Comparison of ENCODE assay signal across 9 mouse cellular contexts in the genomic region with DNA sequence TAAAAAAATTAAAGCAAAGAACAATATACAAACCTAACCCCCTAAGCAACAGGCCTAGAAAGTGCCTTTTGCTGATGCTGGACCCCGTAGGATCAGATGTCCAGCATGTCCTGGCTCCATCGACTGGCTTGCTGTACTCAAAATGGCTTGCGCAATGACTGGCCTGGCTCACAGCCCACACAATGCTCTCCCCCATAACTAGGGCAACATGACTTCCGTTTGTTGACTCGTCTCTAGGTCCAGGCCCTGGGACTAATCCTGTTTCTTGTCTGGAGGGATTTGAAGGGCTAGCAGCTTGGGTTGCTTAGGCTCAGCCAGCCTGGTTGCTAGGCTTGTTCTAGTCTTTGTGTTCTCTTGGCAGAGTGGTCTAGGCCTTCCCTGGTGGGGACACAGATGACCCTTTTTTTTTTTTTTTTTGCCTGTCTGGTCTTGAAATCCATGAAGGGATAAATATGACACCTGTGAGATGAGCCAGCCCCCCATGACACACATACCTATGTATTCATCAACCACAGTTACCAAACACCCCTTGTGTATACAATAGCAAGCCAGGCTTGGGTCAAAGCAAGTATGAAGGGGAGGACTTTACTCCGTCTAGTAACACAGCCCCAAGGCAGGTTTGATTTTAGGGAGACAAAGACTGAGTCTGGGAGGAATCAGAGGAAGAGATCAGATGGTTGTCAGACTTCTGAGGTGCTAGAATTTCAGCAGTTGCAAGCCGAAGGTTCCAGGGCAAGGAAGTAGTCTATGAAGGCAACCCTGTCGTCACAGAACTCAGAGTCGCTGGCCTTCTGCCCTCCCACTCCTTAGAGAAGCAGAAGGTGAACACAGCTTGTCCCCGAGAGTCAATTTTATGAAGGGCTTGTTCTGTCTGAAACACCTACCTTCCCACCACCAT.
DNase-seq lines count a peak whose midpoint lies in the region; ATAC-seq lines count a peak whose summit lies in the region.
"Had no signal": no experiment of that assay in that cellular context is flagged by ENCODE, and none has a peak within 500 bp of the region (broad histone marks: within the 10 kb centered on the region; RNA-seq: fewer than 3 reads in every experiment).

No protein-coding gene starts in this region.

- H3K4me2 ChIP-seq in embryonic facial prominence, embryonic 14.5 days (ENCODE audit: low read depth, low read length), result no peak overlapping the region
- H3K4me2 ChIP-seq in midbrain, embryonic 13.5 days (replicated peaks), result no peak overlapping the region
- H3K4me2 ChIP-seq: limb, embryonic 13.5 days had no signal

- no peak for ATAC-seq in embryonic facial prominence, embryonic 14.5 days (ENCODE audit: low read depth)
- no peak for ATAC-seq in midbrain, embryonic 13.5 days

- DNase-seq in embryonic facial prominence, embryonic 14.5 days (ENCODE audit: low spot score), result peak; percentile 31
- no peak for DNase-seq in embryonic facial prominence, embryonic 10.5 days (ENCODE audit: low spot score)
- DNase-seq in adrenal gland, postnatal 10 days, result peak; percentile 88
- peak; percentile 43 to 78 for DNase-seq in gastrocnemius, postnatal 4 days (ENCODE audit: low spot score in 2 of 2)
- DNase-seq in liver, result peak; percentile 54
- DNase-seq in skeletal muscle tissue, adult 2 months (ENCODE audit: low read depth, low spot score), result peak; percentile 97
- no peak for DNase-seq in right cerebral cortex, adult 18-20 months

- no peak overlapping the region for H3K9ac ChIP-seq in embryonic facial prominence, embryonic 14.5 days (ENCODE audit: low read depth, low read length)
- no peak overlapping the region for H3K9ac ChIP-seq in midbrain, embryonic 13.5 days (replicated peaks)
- H3K9ac ChIP-seq: limb, embryonic 13.5 days had no signal

- WGBS in embryonic facial prominence, embryonic 14.5 days, result 78% methylated on average over 10 of the region's 10 CpGs
- WGBS in embryonic facial prominence, embryonic 10.5 days, result 83% methylated on average over 10 of the region's 10 CpGs
- WGBS in midbrain, embryonic 13.5 days, result 84% methylated on average over 10 of the region's 10 CpGs

- H3K4me1 ChIP-seq in embryonic facial prominence, embryonic 14.5 days (ENCODE audit: control insufficient read depth, insufficient read depth, low read length), result peaks cover 30% of the 10 kb centered on the region
- H3K4me1 ChIP-seq in embryonic facial prominence, embryonic 10.5 days, result peaks cover 39% of the 10 kb centered on the region
- peaks cover 17% of the 10 kb centered on the region for H3K4me1 ChIP-seq in midbrain, embryonic 13.5 days (replicated peaks)

- H3K4me3 ChIP-seq in embryonic facial prominence, embryonic 14.5 days (ENCODE audit: low read depth, low read length), result no peak overlapping the region
- H3K4me3 ChIP-seq in embryonic facial prominence, embryonic 10.5 days, result no peak overlapping the region
- H3K4me3 ChIP-seq in midbrain, embryonic 13.5 days (replicated peaks), result no peak overlapping the region
- H3K4me3 ChIP-seq: limb, embryonic 13.5 days had no signal

- H3K27ac ChIP-seq in embryonic facial prominence, embryonic 14.5 days (replicated peaks; ENCODE audit: low read depth, low read length), result no peak overlapping the region; the same call in 1 of the 2 replicates
- no peak overlapping the region for H3K27ac ChIP-seq in embryonic facial prominence, embryonic 10.5 days (replicated peaks)
- no peak overlapping the region for H3K27ac ChIP-seq in midbrain, embryonic 13.5 days
- H3K27ac ChIP-seq: limb, embryonic 13.5 days had no signal

- no peaks in the 10 kb centered on the region for H3K27me3 ChIP-seq in embryonic facial prominence, embryonic 14.5 days (replicated peaks; ENCODE audit: control insufficient read depth, insufficient read depth, low read length)
- peaks cover 31% of the 10 kb centered on the region for H3K27me3 ChIP-seq in embryonic facial prominence, embryonic 10.5 days (replicated peaks; ENCODE audit: low read depth, poor library complexity, severe bottlenecking)
- peaks cover 28% of the 10 kb centered on the region for H3K27me3 ChIP-seq in midbrain, embryonic 13.5 days

- no peaks in the 10 kb centered on the region for H3K9me3 ChIP-seq in embryonic facial prominence, embryonic 14.5 days (ENCODE audit: control insufficient read depth, low read length)
- H3K9me3 ChIP-seq in embryonic facial prominence, embryonic 10.5 days, result no peaks in the 10 kb centered on the region
- no peaks in the 10 kb centered on the region for H3K9me3 ChIP-seq in midbrain, embryonic 13.5 days
- H3K9me3 ChIP-seq: limb, embryonic 13.5 days had no signal

- no peaks in the 10 kb centered on the region for H3K36me3 ChIP-seq in embryonic facial prominence, embryonic 14.5 days (ENCODE audit: control insufficient read depth, insufficient read depth, low read length)
- no peaks in the 10 kb centered on the region for H3K36me3 ChIP-seq in embryonic facial prominence, embryonic 10.5 days (replicated peaks)
- H3K36me3 ChIP-seq in midbrain, embryonic 13.5 days, result no peaks in the 10 kb centered on the region
- H3K36me3 ChIP-seq: limb, embryonic 13.5 days had no signal

Comparison
In these comparisons a context has a peak if more than half of its experiments do, and no peak if none do; other contexts are left out.
1. DNase-seq: peak in embryonic facial prominence, embryonic 14.5 days (single experiment), adrenal gland, postnatal 10 days (single experiment), gastrocnemius, postnatal 4 days (2 of 2), liver (single experiment) and skeletal muscle tissue, adult 2 months (single experiment); none in embryonic facial prominence, embryonic 10.5 days (single experiment) and right cerebral cortex, adult 18-20 months (single experiment).